8 mouse cellular contexts compared by ENCODE assay signal in the genomic region with DNA sequence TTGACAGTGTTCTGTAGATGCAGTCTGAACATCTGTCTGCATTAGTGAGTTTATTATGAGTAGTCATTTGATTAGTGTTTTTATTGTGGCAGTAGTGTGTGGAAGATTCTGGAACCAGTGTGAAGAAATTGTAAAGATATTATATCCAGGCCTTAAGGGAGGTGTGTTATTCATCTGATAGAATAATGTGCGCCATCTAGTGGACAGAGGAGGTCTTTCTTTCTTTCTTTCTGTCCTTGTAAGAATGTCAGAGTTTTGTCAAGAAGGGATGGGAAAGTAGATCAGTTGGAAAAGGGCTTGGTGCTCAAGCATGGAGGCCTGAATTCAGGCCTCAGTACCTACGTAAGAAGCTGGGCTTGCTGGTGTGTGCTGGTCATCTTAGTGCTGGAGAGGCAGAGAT.
DNase-seq lines count a peak whose midpoint lies in the region; ATAC-seq and TF ChIP-seq lines count a peak whose summit lies in the region.

No protein-coding gene starts in this region.

- no peak overlapping the region for H3K4me3 ChIP-seq in kidney, embryonic 15.5 days (replicated peaks)
- no peak overlapping the region for H3K4me3 ChIP-seq in G1E (ENCODE audit: low read depth, low read length)

- no peak overlapping the region for H3K9ac ChIP-seq in kidney, embryonic 15.5 days

- no peak for ATAC-seq in CD4-positive, CD25-positive, alpha-beta regulatory T cell, adult 4 months
- ATAC-seq in kidney, embryonic 15.5 days (replicated peaks; ENCODE audit: low FRiP score), result no peak
- ATAC-seq in G1E (ENCODE audit: extremely low read depth, insufficient number of reproducible peaks, low FRiP score, poor library complexity, severe bottlenecking), result no peak

- WGBS in kidney, embryonic 15.5 days, result 38% methylated on average over 2 of the region's 2 CpGs

- TF ChIP-seq CTCF in G1E (IDR thresholded peaks at IDR 0.05; ENCODE audit: low read depth, low read length), result 0 out of 2 replicates have a peak, but pooled peaks have one; percentile 8

- no peak overlapping the region for H3K27ac ChIP-seq in kidney, embryonic 15.5 days

- no peak overlapping the region for H3K4me2 ChIP-seq in kidney, embryonic 15.5 days

- no peaks in the 10 kb centered on the region for H3K9me3 ChIP-seq in kidney, embryonic 15.5 days (replicated peaks)
- peaks cover 28% of the 10 kb centered on the region for H3K9me3 ChIP-seq in G1E (replicated peaks)

- no peaks in the 10 kb centered on the region for H3K27me3 ChIP-seq in kidney, embryonic 15.5 days
- H3K27me3 ChIP-seq in G1E (ENCODE audit: insufficient read depth, low read length), result no peaks in the 10 kb centered on the region

- H3K4me1 ChIP-seq in kidney, embryonic 15.5 days, result peaks cover 14% of the 10 kb centered on the region
- no peaks in the 10 kb centered on the region for H3K4me1 ChIP-seq in G1E (ENCODE audit: insufficient read depth, low read depth, low read length)

- DNase-seq in CD4-positive, CD25-positive, alpha-beta regulatory T cell, adult 2 months (ENCODE audit: low read depth, low spot score), result peak; percentile 27
- DNase-seq in kidney, postnatal 14 days, result peak; percentile 36
- no peak for DNase-seq in G1E (ENCODE audit: low spot score)
- DNase-seq in forelimb bud, embryonic 11.5 days (ENCODE audit: low read depth, low spot score), result peak; percentile 61
- peak; percentile 60 for DNase-seq in telencephalon, adult 2 months (ENCODE audit: low read depth, low spot score)
- no peak for DNase-seq in frontal cortex, postnatal 25 days (ENCODE audit: low spot score in 2 of 2)

- H3K36me3 ChIP-seq in kidney, embryonic 15.5 days, result no peaks in the 10 kb centered on the region
- no peaks in the 10 kb centered on the region for H3K36me3 ChIP-seq in G1E (replicated peaks)

Comparison
In these comparisons a context has a peak if more than half of its experiments do, and no peak if none do; other contexts are left out.
1. DNase-seq: peak in CD4-positive, CD25-positive, alpha-beta regulatory T cell, adult 2 months (single experiment), kidney, postnatal 14 days (single experiment), forelimb bud, embryonic 11.5 days (single experiment) and telencephalon, adult 2 months (single experiment); none in G1E (single experiment) and frontal cortex, postnatal 25 days (0 of 2).